Mouse (Mus musculus) midbrain, embryonic 14.5 days (tissue): Measurements from ENCODE around the gene Prn. TPM values are rescaled to one million over a fixed set of nuclear protein-coding genes. Genes with fewer than 3 reads are reported as not detected.

Source experiments
- ATAC-seq: fragments of 200-750 bp; cut with Nextera tagmentation; 2 replicates; pipeline ENCODE4 v1.8.0; 2017; ENCODE audit warnings: moderate number of reproducible peaks, moderate library complexity; ENCODE audit not compliant: low FRiP score, low TSS enrichment
- DNase-seq: peaks from one replicate; pipeline ENCODE4 v3.0.0-alpha.2; 2015
- H3K27ac ChIP-seq: fragments of 300-500 bp; sonication (generic); replicated peaks from 2 replicates; pipeline ENCODE4 v1.5.1; 2014; ENCODE audit warnings: mild to moderate bottlenecking, low read depth, low read length, moderate library complexity
- H3K27me3 ChIP-seq: fragments of 300-500 bp; sonication (generic); 2 replicates; pipeline ENCODE4 v1.6.1; 2014; ENCODE audit warnings: low read length, control low read depth, mixed read lengths; ENCODE audit not compliant: control insufficient read depth, insufficient read depth
- H3K36me3 ChIP-seq: fragments of 300-500 bp; sonication (generic); 2 replicates; pipeline ENCODE4 v1.6.1; 2014; ENCODE audit warnings: low read length, control low read depth; ENCODE audit not compliant: control insufficient read depth, insufficient read depth
- H3K4me1 ChIP-seq: fragments of 300-500 bp; sonication (generic); 2 replicates; pipeline ENCODE4 v1.6.1; 2014; ENCODE audit warnings: mild to moderate bottlenecking, antibody characterized with exemption, low read length, control low read depth; ENCODE audit not compliant: control insufficient read depth, insufficient read depth
- H3K4me2 ChIP-seq: fragments of 300-500 bp; sonication (generic); 2 replicates; pipeline ENCODE4 v1.6.1; 2014; ENCODE audit warnings: mild to moderate bottlenecking, low read length, moderate library complexity
- H3K4me3 ChIP-seq: fragments of 300-500 bp; sonication (generic); replicated peaks from 2 replicates; pipeline ENCODE4 v1.5.1; 2014; ENCODE audit warnings: low read depth, low read length
- H3K9ac ChIP-seq: fragments of 300-500 bp; sonication (generic); replicated peaks from 2 replicates; pipeline ENCODE4 v1.6.1; 2014; ENCODE audit warnings: mild to moderate bottlenecking, low read length, moderate library complexity
- H3K9me3 ChIP-seq: fragments of 300-500 bp; sonication (generic); 2 replicates; pipeline ENCODE4 v1.6.1; 2016; ENCODE audit warnings: low read length, control low read depth, mixed read lengths; ENCODE audit not compliant: control insufficient read depth
- WGBS: fragments of 180-500 bp; shearing (Covaris S2); extraction: QIAGEN DNeasy Blood & Tissue Kit; methylation state at CpG from one replicate; pipeline ENCODE4 v1.1.7; 2014; 5-methylcytosine and 5-hydroxymethylcytosine counted together
- polyA plus RNA-seq: library from polyadenylated mRNA; unstranded; fragments of >200 nt; fragmentation: Nextera tagmentation; extraction: Ambion mirVana; gene quantifications from 2 replicates; pipeline ENCODE4 v1.2.1, GENCODE M21; 2014

Gene Prn
- polyA plus RNA-seq, 1 experiment from 2014 or later, result not detected

- H3K4me2 ChIP-seq, result no peak overlapping the region
- DNase-seq (peak; percentile 88), ATAC-seq (no peak; the same call in none of the 2 replicates)
- H3K9ac ChIP-seq, result no peak overlapping the region
- no peak overlapping the region for H3K4me3 ChIP-seq
- no peaks in the 10 kb centered on the region for H3K36me3 ChIP-seq
- WGBS, result 53% methylated on average over 9 of the region's 9 CpGs
- no peaks in the 10 kb centered on the region for H3K9me3 ChIP-seq
- H3K27me3 ChIP-seq, result peaks cover 17% of the 10 kb centered on the region
- peaks cover 5% of the 10 kb centered on the region; the same call in 1 of the 2 replicates for H3K4me1 ChIP-seq
- no peak overlapping the region for H3K27ac ChIP-seq
Measured at GRCm38 (mm10) chr2:131949767-131950597, 40.2 kb downstream of the Prn start.

DNA sequence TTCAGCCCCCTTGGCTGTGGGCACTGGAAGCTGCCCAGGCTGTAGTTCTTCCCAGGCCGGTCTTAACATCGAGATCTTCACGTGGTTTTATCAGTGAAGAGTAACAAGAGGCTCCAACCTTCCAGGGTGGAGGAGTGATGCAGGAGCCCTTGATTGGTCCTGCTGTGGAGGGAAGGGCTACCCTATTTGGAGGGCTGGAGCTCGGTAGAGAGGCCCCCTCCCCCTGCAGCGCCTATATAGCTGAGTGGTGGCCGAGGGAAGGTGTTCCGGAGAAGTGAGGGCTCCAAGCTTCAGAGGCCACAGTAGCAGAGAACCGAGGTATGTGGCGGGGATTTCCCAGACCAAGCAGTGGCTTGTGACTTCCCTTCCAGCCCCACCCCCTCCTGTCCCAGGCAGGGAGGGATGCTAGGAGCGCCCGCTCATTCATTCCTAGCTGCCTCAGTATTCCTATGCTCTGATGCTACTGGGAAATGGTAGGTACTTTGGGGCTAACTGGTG is 40.9 kb downstream of the Prn start, which contains the start of gene Prnd:
Gene Prnd, plus strand, starts transcription at position 264 of the 498 bp plus-strand sequence.
- Histone ChIP-seq H3K4me2 (no peak within 1 kb of the TSS), H3K27ac (no peak within 1 kb of the TSS), H3K4me1 (peaks cover 5% of the 10 kb centered on the region; the same call in 1 of the 2 replicates), H3K27me3 (peaks cover 17% of the 10 kb centered on the region), H3K36me3 (no peaks in the 10 kb centered on the region), H3K4me3 (no peak within 1 kb of the TSS), H3K9me3 (no peaks in the 10 kb centered on the region), H3K9ac (no peak within 1 kb of the TSS)
- ATAC-seq (no peak), DNase-seq (no peak)
- WGBS, result 14% methylated on average over 11 of the region's 11 CpGs

GRCm38 (mm10) chr2:131952456-131952855 is 42.7 kb downstream of the Prn start:
- no peak for ATAC-seq
- no peaks in the 10 kb centered on the region for H3K36me3 ChIP-seq
- 67% methylated on average over 2 of the region's 2 CpGs for WGBS
- no peak overlapping the region for H3K27ac ChIP-seq
- no peak for DNase-seq
- no peak overlapping the region for H3K4me3 ChIP-seq
- H3K27me3 ChIP-seq, result peaks cover 17% of the 10 kb centered on the region
- peaks cover 5% of the 10 kb centered on the region; the same call in 1 of the 2 replicates for H3K4me1 ChIP-seq
- no peak overlapping the region for H3K4me2 ChIP-seq
- H3K9me3 ChIP-seq, result no peaks in the 10 kb centered on the region
- H3K9ac ChIP-seq, result no peak overlapping the region

DNA sequence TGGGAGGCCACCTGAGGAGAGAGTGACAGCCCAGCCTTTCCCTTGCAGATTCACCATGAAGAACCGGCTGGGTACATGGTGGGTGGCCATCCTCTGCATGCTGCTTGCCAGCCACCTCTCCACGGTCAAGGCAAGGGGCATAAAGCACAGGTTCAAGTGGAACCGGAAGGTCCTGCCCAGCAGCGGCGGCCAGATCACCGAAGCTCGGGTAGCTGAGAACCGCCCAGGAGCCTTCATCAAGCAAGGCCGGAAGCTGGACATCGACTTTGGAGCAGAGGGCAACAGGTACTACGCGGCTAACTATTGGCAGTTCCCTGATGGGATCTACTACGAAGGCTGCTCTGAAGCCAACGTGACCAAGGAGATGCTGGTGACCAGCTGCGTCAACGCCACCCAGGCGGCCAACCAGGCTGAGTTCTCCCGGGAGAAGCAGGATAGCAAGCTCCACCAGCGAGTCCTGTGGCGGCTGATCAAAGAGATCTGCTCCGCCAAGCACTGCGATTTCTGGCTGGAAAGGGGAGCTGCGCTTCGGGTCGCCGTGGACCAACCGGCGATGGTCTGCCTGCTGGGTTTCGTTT is 43.3 kb downstream of the Prn start:
- DNase-seq (peak; percentile 43), ATAC-seq (no peak)
- no peak overlapping the region for H3K9ac ChIP-seq
- H3K4me1 ChIP-seq, result peaks cover 5% of the 10 kb centered on the region; the same call in 1 of the 2 replicates
- H3K4me3 ChIP-seq, result no peak overlapping the region
- 20% methylated on average over 29 of the region's 29 CpGs for WGBS
- peaks cover 17% of the 10 kb centered on the region for H3K27me3 ChIP-seq
- H3K4me2 ChIP-seq, result peak overlapping the region; percentile 38
- no peak overlapping the region for H3K27ac ChIP-seq
- H3K9me3 ChIP-seq, result no peaks in the 10 kb centered on the region
- H3K36me3 ChIP-seq, result no peaks in the 10 kb centered on the region

DNA sequence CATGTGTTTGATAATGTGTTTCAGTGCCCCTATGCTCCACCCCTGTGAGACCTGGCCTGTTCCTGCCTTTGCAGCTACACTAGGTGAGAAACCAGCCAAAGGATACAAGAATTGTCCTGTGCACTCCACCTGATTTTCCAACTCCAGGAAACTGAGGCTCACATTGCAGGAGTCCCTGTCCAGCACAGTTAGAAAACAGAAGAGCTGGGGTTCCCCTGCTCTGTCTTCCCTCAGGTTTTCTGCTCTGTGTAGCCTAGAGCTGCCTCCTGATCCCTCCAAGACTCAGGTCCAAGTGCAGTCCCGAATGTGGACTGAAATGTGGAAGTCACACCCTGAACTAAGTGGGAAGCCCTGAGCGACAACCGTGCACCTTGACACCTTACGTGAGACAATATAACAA is 44.0 kb downstream of the Prn start:
- peaks cover 17% of the 10 kb centered on the region for H3K27me3 ChIP-seq
- peak overlapping the region; percentile 38; the same call in 1 of the 2 replicates for H3K4me2 ChIP-seq

GRCm38 (mm10) chr2:131954835-131955234 is 45.1 kb downstream of the Prn start:
- Histone ChIP-seq H3K4me2 (peak overlapping the region; percentile 67), H3K9ac (no peak overlapping the region), H3K4me3 (peak overlapping the region; percentile 33), H3K9me3 (no peaks in the 10 kb centered on the region), H3K27me3 (peaks cover 17% of the 10 kb centered on the region), H3K36me3 (no peaks in the 10 kb centered on the region), H3K27ac (no peak overlapping the region), H3K4me1 (peaks cover 5% of the 10 kb centered on the region; the same call in 1 of the 2 replicates)
- ATAC-seq, result peak; percentile 7; the same call in 1 of the 2 replicates
- 59% methylated on average over 9 of the region's 9 CpGs for WGBS
- no peak for DNase-seq

More for the DNA sequence above, 44.0 kb downstream of the Prn start:
- no peak for ATAC-seq
- H3K4me3 ChIP-seq, result no peak overlapping the region
- no peak overlapping the region for H3K9ac ChIP-seq
- no peak overlapping the region for H3K27ac ChIP-seq
- H3K9me3 ChIP-seq, result no peaks in the 10 kb centered on the region
- no peak for DNase-seq
- H3K4me1 ChIP-seq, result peaks cover 5% of the 10 kb centered on the region; the same call in 1 of the 2 replicates
- H3K36me3 ChIP-seq, result no peaks in the 10 kb centered on the region
- WGBS, result 89% methylated on average over 4 of the region's 4 CpGs

- H3K27ac ChIP-seq, result no peak overlapping the region
- peak; percentile 61; the same call in 1 of the 2 replicates for ATAC-seq
Measured at GRCm38 (mm10) chr2:131955264-131955663, 45.5 kb downstream of the Prn start.

GRCm38 (mm10) chr2:131956336-131957256 is 46.8 kb downstream of the Prn start:
- 86% methylated on average over 7 of the region's 7 CpGs for WGBS
- Histone ChIP-seq H3K9ac (no peak overlapping the region), H3K9me3 (no peaks in the 10 kb centered on the region), H3K27me3 (peaks cover 17% of the 10 kb centered on the region), H3K27ac (no peak overlapping the region), H3K36me3 (no peaks in the 10 kb centered on the region), H3K4me1 (peaks cover 5% of the 10 kb centered on the region; the same call in 1 of the 2 replicates), H3K4me2 (no peak overlapping the region), H3K4me3 (no peak overlapping the region)
- no peak for ATAC-seq
- DNase-seq, result no peak

More at GRCm38 (mm10) chr2:131955264-131955663, 45.5 kb downstream of the Prn start:
- H3K9me3 ChIP-seq, result no peaks in the 10 kb centered on the region
- H3K4me1 ChIP-seq, result peaks cover 5% of the 10 kb centered on the region; the same call in 1 of the 2 replicates
- H3K4me3 ChIP-seq, result peak overlapping the region; percentile 33
- peak overlapping the region; percentile 67 for H3K4me2 ChIP-seq
- peak; percentile 72 for DNase-seq
- H3K27me3 ChIP-seq, result peaks cover 17% of the 10 kb centered on the region
- H3K36me3 ChIP-seq, result no peaks in the 10 kb centered on the region
- H3K9ac ChIP-seq, result 0 out of 2 replicates have a peak overlapping the region, but pooled peaks have one; percentile 9
- WGBS, result 5% methylated on average over 17 of the region's 17 CpGs
